Mouse (Mus musculus) C2C12 (cell line): ENCODE measurements around the gene Fam129b. TPM values are rescaled to one million over a fixed set of nuclear protein-coding genes. Genes with fewer than 3 reads are reported as not detected.

Experiments
- H3K27me3 ChIP-seq: one replicate; pipeline ENCODE4 v1.6.1; 2011; ENCODE audit not compliant: control insufficient read depth, insufficient read depth, insufficient read length
- H3K36me3 ChIP-seq: one replicate; pipeline ENCODE4 v1.6.1; 2011; ENCODE audit not compliant: control insufficient read depth, insufficient read depth
- H3K4me3 ChIP-seq: one replicate; pipeline ENCODE4 v1.5.1; 2011; ENCODE audit warnings: mild to moderate bottlenecking, control low read depth; ENCODE audit not compliant: poor library complexity, insufficient read depth, severe bottlenecking
- H3K79me2 ChIP-seq: one replicate; pipeline ENCODE4 v1.6.1; 2011; ENCODE audit not compliant: control insufficient read depth, insufficient read depth
- H3K79me3 ChIP-seq: one replicate; pipeline ENCODE4 v1.6.1; 2011; ENCODE audit warnings: low read depth, control low read depth
- H3ac ChIP-seq: one replicate; pipeline ENCODE3; 2011; ENCODE audit warnings: low read depth; ENCODE audit not compliant: control insufficient read depth, insufficient read length
- CEBPB ChIP-seq: IDR thresholded peaks from one replicate; pipeline ENCODE4 v1.6.1; 2011; ENCODE audit warnings: low read depth, mild to moderate bottlenecking, control low read depth, moderate library complexity
- CTCF ChIP-seq: IDR thresholded peaks from one replicate; pipeline ENCODE4 v1.5.1; 2011; ENCODE audit not compliant: control insufficient read depth, insufficient read depth, insufficient read length
- FOSL1 ChIP-seq: IDR thresholded peaks from one replicate; pipeline ENCODE4 v1.8.0; 2011; ENCODE audit warnings: mild to moderate bottlenecking, low read length; ENCODE audit not compliant: poor library complexity, insufficient read depth, severe bottlenecking
- MAX ChIP-seq: IDR thresholded peaks from one replicate; pipeline ENCODE4 v1.6.1; 2011; ENCODE audit warnings: mild to moderate bottlenecking, control low read depth
- MYOD1 ChIP-seq: IDR thresholded peaks from one replicate; pipeline ENCODE4 v1.6.1; 2011; ENCODE audit warnings: low read depth; ENCODE audit not compliant: control insufficient read depth, insufficient read length
- MYOG ChIP-seq: IDR thresholded peaks from one replicate; pipeline ENCODE4 v1.6.1; 2011; ENCODE audit not compliant: control insufficient read depth, insufficient read length; ENCODE audit errors: extremely low read depth
- USF1 ChIP-seq: IDR thresholded peaks from one replicate; pipeline ENCODE4 v1.6.1; 2011; ENCODE audit warnings: low read depth, mild to moderate bottlenecking, control low read depth, moderate library complexity
- long read RNA-seq, 2 experiments: library from polyadenylated mRNA; unstranded; transcript quantifications; one replicate each; pipeline ENCODE4 v2.0.0; 2019 to 2020
- polyA plus RNA-seq: library from polyadenylated mRNA; unstranded; fragments of >200 nt; fragmentation: generic; extraction: Trizol; gene quantifications from one replicate; pipeline ENCODE4 v1.2.1, GENCODE M21; 2012; ENCODE audit warnings: missing spikeins

Gene Fam129b
- 294 TPM for polyA plus RNA-seq
- long read RNA-seq, experiment 1, transcript Fam129b-201 (14 exons, 3,714 nt), result major isoform, 68 of 135 reads
- long read RNA-seq, experiment 1, partial matches to known transcripts, result 60 of 135 reads
- long read RNA-seq, experiment 1, other reads (novel, unspliced or antisense), result 7 of 135 reads
- long read RNA-seq, experiment 2, transcript Fam129b-201 (14 exons, 3,714 nt), result major isoform, 3,113 of 3,298 reads
- long read RNA-seq, experiment 2, partial matches to known transcripts, result 112 of 3,298 reads
- long read RNA-seq, experiment 2, other reads (novel, unspliced or antisense), result 73 of 3,298 reads

GRCm38 (mm10) chr2:32875675-32876489, at the start of gene Fam129b:
TSS of gene Fam129b (plus strand) at chr2:32876114.
- H3K27me3 ChIP-seq, result no peaks in the 10 kb centered on the region
- peak; percentile 20 for TF ChIP-seq MAX
- no peak for TF ChIP-seq FOSL1
- TF ChIP-seq USF1, result no peak
- TF ChIP-seq MYOD1, result peak; percentile 31
- TF ChIP-seq CTCF, result no peak
- peak; percentile 91 for TF ChIP-seq CEBPB
- no peak for TF ChIP-seq MYOG
- peak within 1 kb of the TSS; percentile 87 for H3K4me3 ChIP-seq
- peak within 1 kb of the TSS; percentile 91 for H3ac ChIP-seq
- H3K79me2 ChIP-seq, result peaks cover 75% of the 10 kb centered on the region
- H3K79me3 ChIP-seq, result peaks cover 62% of the 10 kb centered on the region
- peaks cover 23% of the 10 kb centered on the region for H3K36me3 ChIP-seq

GRCm38 (mm10) chr2:32828979-32829676, 46.8 kb upstream of the Fam129b start:
- Histone ChIP-seq H3K36me3 (no peaks in the 10 kb centered on the region), H3K79me2 (peaks cover 34% of the 10 kb centered on the region), H3K27me3 (no peaks in the 10 kb centered on the region), H3ac (no peak overlapping the region), H3K4me3 (no peak overlapping the region), H3K79me3 (peaks cover 3% of the 10 kb centered on the region)
- TF ChIP-seq CEBPB, result no peak
- TF ChIP-seq MAX, result no peak
- no peak for TF ChIP-seq MYOD1
- TF ChIP-seq MYOG, result no peak
- no peak for TF ChIP-seq USF1
- TF ChIP-seq FOSL1, result no peak
- no peak for TF ChIP-seq CTCF

- Histone ChIP-seq H3K4me3 (no peak overlapping the region), H3K79me2 (peaks cover 54% of the 10 kb centered on the region), H3ac (no peak overlapping the region), H3K36me3 (no peaks in the 10 kb centered on the region), H3K79me3 (peaks cover 4% of the 10 kb centered on the region), H3K27me3 (no peaks in the 10 kb centered on the region)
- no peak for TF ChIP-seq MAX
- TF ChIP-seq CTCF, result no peak
- no peak for TF ChIP-seq MYOG
- no peak for TF ChIP-seq USF1
- no peak for TF ChIP-seq FOSL1
- TF ChIP-seq CEBPB, result no peak
- no peak for TF ChIP-seq MYOD1
Observed at GRCm38 (mm10) chr2:32834496-32834895, 41.4 kb upstream of the Fam129b start.

- H3K4me3 ChIP-seq, result no peak overlapping the region
- H3K79me3 ChIP-seq, result peaks cover 6% of the 10 kb centered on the region
- no peak overlapping the region for H3ac ChIP-seq
Observed at GRCm38 (mm10) chr2:32835588-32835987, 40.3 kb upstream of the Fam129b start.

GRCm38 (mm10) chr2:32838147-32838884, 37.6 kb upstream of the Fam129b start:
- H3K79me3 ChIP-seq, result peaks cover 10% of the 10 kb centered on the region
- no peak for TF ChIP-seq CTCF
- no peak for TF ChIP-seq MYOD1
- TF ChIP-seq FOSL1, result no peak
- no peak for TF ChIP-seq USF1
- TF ChIP-seq MAX, result no peak
- no peak for TF ChIP-seq MYOG
- TF ChIP-seq CEBPB, result no peak
- H3K27me3 ChIP-seq, result no peaks in the 10 kb centered on the region
- no peak overlapping the region for H3K4me3 ChIP-seq
- no peak overlapping the region for H3ac ChIP-seq
- H3K79me2 ChIP-seq, result peaks cover 63% of the 10 kb centered on the region
- H3K36me3 ChIP-seq, result peaks cover 12% of the 10 kb centered on the region

More at GRCm38 (mm10) chr2:32835588-32835987, 40.3 kb upstream of the Fam129b start:
- TF ChIP-seq MAX (no peak), MYOD1 (no peak), CEBPB (no peak), FOSL1 (no peak), USF1 (no peak), MYOG (no peak), CTCF (no peak)
- peaks cover 58% of the 10 kb centered on the region for H3K79me2 ChIP-seq
- H3K27me3 ChIP-seq, result no peaks in the 10 kb centered on the region
- peaks cover 5% of the 10 kb centered on the region for H3K36me3 ChIP-seq
